Mouse (Mus musculus) heart, postnatal 0 days (tissue): Measurements from ENCODE around the gene Otos.

Source experiments
- CTCF ChIP-seq: IDR thresholded peaks from 2 replicates; pipeline ENCODE4 v1.5.1; 2016; ENCODE audit warnings: antibody characterized with exemption, control low read depth, low read depth
- EP300 ChIP-seq: IDR thresholded peaks from 2 replicates; pipeline ENCODE4 v1.6.1; 2016; ENCODE audit warnings: antibody characterized with exemption, low read depth

- TF ChIP-seq CTCF (no peak), EP300 (no peak)
Observed at GRCm38 (mm10) chr1:92638181-92638580, 10.5 kb downstream of the Otos start.
